Mouse (Mus musculus): ENCODE results near the gene Zbtb32. TPM values are rescaled to one million over a fixed set of nuclear protein-coding genes. Genes with fewer than 3 reads are reported as not detected.

The Zbtb32 gene
- polyA plus RNA-seq, 2 experiments, result 0.06 TPM; not detected in 1

DNA sequence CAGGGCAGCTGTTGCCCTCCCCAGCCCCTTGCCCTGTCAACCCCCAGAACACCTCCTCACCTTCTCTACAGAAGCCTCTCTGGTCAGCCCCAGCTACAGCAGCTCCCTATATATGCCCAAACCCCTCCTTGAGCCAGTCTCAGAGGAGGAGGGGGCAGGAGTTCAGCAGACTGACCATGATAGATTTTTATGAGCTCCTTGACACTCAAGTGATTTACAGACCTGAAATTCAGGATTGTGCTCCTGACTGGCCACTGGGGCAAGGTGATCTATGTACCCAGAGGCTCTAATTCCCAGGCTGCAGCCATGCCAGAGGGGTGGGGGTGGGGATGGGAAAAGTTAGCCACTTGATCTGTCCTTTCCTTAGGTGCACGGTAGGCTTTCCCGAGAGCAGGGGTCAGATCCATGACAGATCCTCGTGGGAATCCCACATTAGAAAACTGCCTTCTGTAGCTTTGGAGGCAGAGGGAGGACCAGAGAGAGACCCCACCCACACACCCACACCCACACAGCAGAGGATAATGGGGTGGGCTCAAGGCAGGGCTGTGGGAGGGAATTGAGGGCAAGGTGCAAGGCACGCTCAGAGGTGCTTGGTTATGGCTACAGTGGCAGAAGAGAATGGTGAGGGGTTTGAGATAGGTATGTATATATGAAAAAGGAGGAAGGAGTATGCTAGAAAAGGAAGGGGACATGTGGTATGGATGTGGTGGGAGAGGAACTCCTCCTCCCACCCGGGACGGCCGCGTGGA lies 14.1 kb upstream of the Zbtb32 start, which contains the start of gene Upk1a:
Gene Upk1a (minus strand): TSS at position 194 of the 749 bp plus-strand sequence.
- H3K27ac ChIP-seq, result no peak within 1 kb of the TSS
- 71% methylated on average over 8 of the region's 8 CpGs for WGBS (ENCODE audit: insufficient replicate concordance)
- H3K27me3 ChIP-seq (ENCODE audit: control insufficient read depth, insufficient read depth, low read length), result no peaks in the 10 kb centered on the region
- H3K9me3 ChIP-seq (ENCODE audit: control insufficient read depth, low read length), result no peaks in the 10 kb centered on the region
- no peak within 1 kb of the TSS for H3K4me3 ChIP-seq (ENCODE audit: insufficient read depth in 1 of 2, low read depth in 2 of 2, low read length in 2 of 2)
- H3K4me1 ChIP-seq (replicated peaks; ENCODE audit: control insufficient read depth in 2 of 2, insufficient read depth in 2 of 2, low read length in 1 of 2), result peaks cover 0 to 5% of the 10 kb centered on the region in 2 experiments; a peak in 2 of 4 replicates
- no peak for TF ChIP-seq EP300 (IDR thresholded peaks at IDR 0.05; ENCODE audit: low read depth)
- TF ChIP-seq CTCF (IDR thresholded peaks at IDR 0.05; ENCODE audit: low read depth), result no peak
- H3K36me3 ChIP-seq (replicated peaks; ENCODE audit: control insufficient read depth, insufficient read depth, low read depth), result peaks cover 6% of the 10 kb centered on the region; the same call in 1 of the 2 replicates
- no peak within 1 kb of the TSS for H3K9ac ChIP-seq (replicated peaks)
- ATAC-seq (ENCODE audit: insufficient read depth), result no peak
- no peak within 1 kb of the TSS for H3K4me2 ChIP-seq (ENCODE audit: low read depth)
- DNase-seq (ENCODE audit: low read depth in 3 of 3, low spot score in 3 of 3), result no peak

DNA sequence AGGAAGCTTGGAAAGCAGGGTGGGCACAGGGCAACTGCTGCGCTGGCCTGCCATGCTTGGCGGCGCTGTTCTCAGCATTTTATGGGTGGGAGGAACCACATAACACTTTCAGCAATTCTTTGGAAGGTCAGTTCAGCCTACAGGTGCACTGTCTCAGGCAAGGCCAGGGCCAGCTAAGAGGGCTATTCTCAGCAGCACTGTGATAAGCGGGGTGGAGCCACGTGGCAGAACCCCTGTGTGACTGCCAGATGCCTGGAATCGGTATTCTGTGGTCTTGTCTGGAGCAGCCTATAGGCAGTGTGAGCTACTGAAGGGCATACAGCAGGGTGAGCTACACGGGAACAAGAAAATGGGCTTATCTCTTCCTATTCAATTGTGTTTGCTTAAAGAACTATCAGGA lies 11.3 kb upstream of the Zbtb32 start:
- Histone ChIP-seq H3K4me3 (ENCODE audit: insufficient read depth in 1 of 2, low read depth in 2 of 2, low read length in 2 of 2) (no peak overlapping the region), H3K27ac (no peak overlapping the region), H3K9ac (replicated peaks) (no peak overlapping the region), H3K9me3 (ENCODE audit: control insufficient read depth, low read length) (no peaks in the 10 kb centered on the region), H3K36me3 (replicated peaks; ENCODE audit: control insufficient read depth, insufficient read depth, low read depth) (no peaks in the 10 kb centered on the region), H3K4me1 (replicated peaks; ENCODE audit: control insufficient read depth in 2 of 2, insufficient read depth in 2 of 2, low read length in 1 of 2) (no peaks in the 10 kb centered on the region), H3K27me3 (ENCODE audit: control insufficient read depth, insufficient read depth, low read length) (no peaks in the 10 kb centered on the region), H3K4me2 (ENCODE audit: low read depth) (no peak overlapping the region)
- no peak for ATAC-seq (ENCODE audit: insufficient read depth)
- no peak for DNase-seq (ENCODE audit: low read depth in 3 of 3, low spot score in 3 of 3)
- 33% methylated on average over 7 of the region's 7 CpGs for WGBS (ENCODE audit: insufficient replicate concordance)
- no peak for TF ChIP-seq EP300 (IDR thresholded peaks at IDR 0.05; ENCODE audit: low read depth)
- TF ChIP-seq CTCF (IDR thresholded peaks at IDR 0.05; ENCODE audit: low read depth), result no peak

DNA sequence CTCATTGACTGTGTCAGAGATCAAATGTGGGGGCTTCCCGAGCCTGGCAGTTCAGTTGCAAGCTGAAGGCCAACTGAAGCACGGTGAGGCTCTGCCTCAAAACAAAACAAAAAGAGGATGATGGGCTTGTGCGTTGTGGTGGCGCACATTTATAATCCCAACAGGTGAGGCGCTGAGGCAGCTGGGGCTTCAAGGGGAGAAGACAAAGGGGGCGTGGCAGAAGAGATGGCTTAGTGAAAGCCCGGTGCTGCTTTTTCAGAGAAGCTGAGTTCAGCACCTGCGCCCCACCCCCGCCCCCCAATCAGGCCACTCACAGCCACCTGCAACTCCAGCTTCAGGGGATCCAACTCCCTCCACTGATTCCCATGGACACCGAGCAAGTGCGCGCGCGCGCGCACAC lies 9.8 kb upstream of the Zbtb32 start:
- Histone ChIP-seq H3K9ac (replicated peaks) (no peak overlapping the region), H3K4me1 (replicated peaks; ENCODE audit: control insufficient read depth in 2 of 2, insufficient read depth in 2 of 2, low read length in 1 of 2) (no peaks in the 10 kb centered on the region), H3K36me3 (replicated peaks; ENCODE audit: control insufficient read depth, insufficient read depth, low read depth) (no peaks in the 10 kb centered on the region), H3K27ac (no peak overlapping the region), H3K4me3 (ENCODE audit: insufficient read depth in 1 of 2, low read depth in 2 of 2, low read length in 2 of 2) (no peak overlapping the region), H3K9me3 (ENCODE audit: control insufficient read depth, low read length) (no peaks in the 10 kb centered on the region), H3K4me2 (ENCODE audit: low read depth) (no peak overlapping the region), H3K27me3 (ENCODE audit: control insufficient read depth, insufficient read depth, low read length) (no peaks in the 10 kb centered on the region)
- no peak for TF ChIP-seq CTCF (IDR thresholded peaks at IDR 0.05; ENCODE audit: low read depth)
- TF ChIP-seq EP300 (IDR thresholded peaks at IDR 0.05; ENCODE audit: low read depth), result no peak
- no peak for DNase-seq (ENCODE audit: low read depth in 3 of 3, low spot score in 3 of 3)
- WGBS (ENCODE audit: insufficient replicate concordance), result 53% methylated on average over 16 of the region's 16 CpGs
- ATAC-seq (ENCODE audit: insufficient read depth), result no peak

DNA sequence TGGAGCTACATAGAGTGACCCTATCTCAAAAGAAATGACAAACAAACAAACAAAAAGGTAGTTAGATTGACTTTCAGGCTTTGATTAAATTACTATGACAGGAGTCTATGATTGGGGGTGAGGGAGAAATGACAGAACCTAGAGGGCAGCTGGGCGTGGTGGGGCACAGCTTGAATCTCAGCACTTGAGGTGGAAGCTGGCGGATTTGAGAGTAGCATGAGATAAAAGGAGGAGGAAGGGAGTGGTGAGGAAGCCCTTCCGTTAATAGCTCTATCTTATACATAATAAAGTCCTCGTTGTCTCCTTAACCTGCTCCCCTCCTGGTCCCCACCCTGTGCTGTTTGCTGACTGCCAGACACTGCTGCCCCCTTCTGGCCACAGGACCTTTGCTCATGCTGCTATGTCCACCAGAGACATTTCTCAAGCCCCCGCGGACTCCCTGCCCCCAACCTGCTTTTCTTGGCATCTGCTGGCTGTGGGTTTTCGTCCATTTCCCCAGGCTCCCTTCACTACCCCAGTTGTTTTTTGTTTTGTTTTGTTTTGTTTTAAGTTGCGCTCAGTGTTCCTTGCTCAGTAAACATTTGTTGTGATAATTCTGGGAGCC lies 9.1 kb upstream of the Zbtb32 start:
- TF ChIP-seq EP300 (IDR thresholded peaks at IDR 0.05; ENCODE audit: low read depth) (no peak), CTCF (IDR thresholded peaks at IDR 0.05; ENCODE audit: low read depth) (peak; percentile 86)
- DNase-seq (ENCODE audit: low read depth in 3 of 3, low spot score in 3 of 3) (no peak), ATAC-seq (ENCODE audit: insufficient read depth) (no peak)
- no peaks in the 10 kb centered on the region for H3K9me3 ChIP-seq (ENCODE audit: control insufficient read depth, low read length)
- H3K27me3 ChIP-seq (ENCODE audit: control insufficient read depth, insufficient read depth, low read length), result no peaks in the 10 kb centered on the region
- no peak overlapping the region for H3K4me2 ChIP-seq (ENCODE audit: low read depth)
- H3K4me1 ChIP-seq (replicated peaks; ENCODE audit: control insufficient read depth in 2 of 2, insufficient read depth in 2 of 2, low read length in 1 of 2), result no peaks in the 10 kb centered on the region
- H3K4me3 ChIP-seq (ENCODE audit: insufficient read depth in 1 of 2, low read depth in 2 of 2, low read length in 2 of 2), result no peak overlapping the region
- 9% methylated on average over 8 of the region's 8 CpGs for WGBS (ENCODE audit: insufficient replicate concordance)
- no peak overlapping the region for H3K27ac ChIP-seq
- H3K36me3 ChIP-seq (replicated peaks; ENCODE audit: control insufficient read depth, insufficient read depth, low read depth), result no peaks in the 10 kb centered on the region
- no peak overlapping the region for H3K9ac ChIP-seq (replicated peaks)

DNA sequence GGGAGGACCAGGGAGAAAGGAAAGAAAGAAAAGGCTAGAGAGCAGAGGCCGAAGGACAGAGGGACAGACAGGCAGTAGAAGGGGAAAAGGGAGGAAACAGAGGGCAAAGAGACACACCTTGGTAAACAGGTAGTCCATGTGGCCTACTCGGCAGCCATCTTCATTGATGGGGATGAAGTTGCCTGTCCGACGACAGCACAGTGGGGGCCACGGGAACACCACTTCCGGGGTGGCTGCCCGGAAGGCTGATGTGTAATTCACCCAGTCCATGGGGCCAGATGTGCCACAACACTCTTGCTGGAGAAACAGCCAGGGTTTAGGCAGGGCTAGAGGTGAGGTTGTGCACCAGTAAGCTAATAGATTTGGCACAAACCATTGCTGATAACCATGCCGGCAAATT lies 6.2 kb upstream of the Zbtb32 start:
- H3K4me2 ChIP-seq (ENCODE audit: low read depth), result no peak overlapping the region
- DNase-seq (ENCODE audit: low read depth in 3 of 3, low spot score in 3 of 3), result no peak
- no peaks in the 10 kb centered on the region for H3K36me3 ChIP-seq (replicated peaks; ENCODE audit: control insufficient read depth, insufficient read depth, low read depth)
- no peak for ATAC-seq (ENCODE audit: insufficient read depth)
- TF ChIP-seq EP300 (IDR thresholded peaks at IDR 0.05; ENCODE audit: low read depth) (no peak), CTCF (IDR thresholded peaks at IDR 0.05; ENCODE audit: low read depth) (no peak)
- no peak overlapping the region for H3K4me3 ChIP-seq (ENCODE audit: insufficient read depth in 1 of 2, low read depth in 2 of 2, low read length in 2 of 2)
- no peak overlapping the region for H3K9ac ChIP-seq (replicated peaks)
- no peak overlapping the region for H3K27ac ChIP-seq
- no peaks in the 10 kb centered on the region for H3K9me3 ChIP-seq (ENCODE audit: control insufficient read depth, low read length)
- no peaks in the 10 kb centered on the region for H3K27me3 ChIP-seq (ENCODE audit: control insufficient read depth, insufficient read depth, low read length)
- WGBS (ENCODE audit: insufficient replicate concordance), result 70% methylated on average over 8 of the region's 8 CpGs
- H3K4me1 ChIP-seq (replicated peaks; ENCODE audit: control insufficient read depth in 2 of 2, insufficient read depth in 2 of 2, low read length in 1 of 2), result no peaks in the 10 kb centered on the region; a peak in 2 of 4 replicates

Data from liver, embryonic 14.5 days (tissue).